Mouse (Mus musculus) E14TG2a.4 (cell line): ENCODE measurements around the gene Osgin1.

Source experiments
- CTCF ChIP-seq: conservative IDR thresholded peaks from 2 replicates; pipeline ENCODE4 v1.5.1; 2014; ENCODE audit warnings: low read length
- POU5F1 ChIP-seq: IDR thresholded peaks from 2 replicates; pipeline ENCODE4 v1.6.1; 2014; ENCODE audit warnings: low read length, borderline replicate concordance

DNA sequence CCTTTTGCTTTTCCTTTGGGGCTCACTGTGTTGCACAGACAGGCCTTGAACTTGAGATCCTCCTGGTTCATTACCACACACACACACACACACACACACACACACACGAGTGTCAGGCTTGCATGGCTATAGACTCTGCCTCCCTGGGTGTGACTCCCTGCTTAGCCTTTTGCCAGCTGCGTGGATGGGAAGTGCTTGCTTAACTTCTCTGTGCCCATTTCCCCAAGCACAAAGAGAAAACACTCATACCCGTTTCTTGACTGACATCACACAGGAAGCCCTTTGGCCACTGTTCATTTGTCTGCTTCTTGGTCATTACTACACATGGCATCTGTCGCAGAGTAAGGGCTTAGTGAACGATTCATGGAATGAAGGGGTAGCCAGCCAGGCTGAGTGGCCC, 8.1 kb downstream of the Osgin1 start:
- TF ChIP-seq CTCF (no peak), POU5F1 (no peak)
